In the genomic region with DNA sequence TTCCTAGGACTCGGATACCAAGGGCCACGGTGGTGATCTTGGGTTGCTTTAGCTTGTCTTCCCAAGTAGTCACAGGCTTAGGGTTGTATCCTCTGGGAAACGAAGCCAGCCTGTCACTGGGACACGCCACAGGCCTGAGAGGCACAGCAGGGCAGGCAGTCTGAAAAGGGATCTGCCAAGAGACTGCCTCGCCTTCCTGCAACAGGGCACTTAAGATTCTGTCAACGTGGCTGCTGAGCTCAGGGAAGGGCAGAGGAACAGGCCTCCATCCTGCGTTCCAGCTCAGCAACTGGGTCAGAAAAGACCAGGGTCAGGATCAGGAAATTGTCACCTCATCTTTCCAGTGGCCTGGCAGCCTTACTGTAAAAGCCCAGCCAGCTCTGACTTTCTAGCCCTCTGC, we compare ENCODE assay signal across 11 mouse cellular contexts. TPM values are rescaled to one million over a fixed set of nuclear protein-coding genes. Genes with fewer than 3 reads are reported as not detected.
DNase-seq lines count a peak whose midpoint lies in the region; ATAC-seq and TF ChIP-seq lines count a peak whose summit lies in the region.
"Had no signal": no experiment of that assay in that cellular context is flagged by ENCODE, and none has a peak within 500 bp of the region (broad histone marks: within the 10 kb centered on the region; RNA-seq: fewer than 3 reads in every experiment).

No protein-coding gene starts in this region.

- peaks cover 16% of the 10 kb centered on the region for H3K36me3 ChIP-seq in neural tube, embryonic 12.5 days
- H3K36me3 ChIP-seq in limb, embryonic 12.5 days = peaks cover 36% of the 10 kb centered on the region
- H3K36me3 ChIP-seq in stomach, postnatal 0 days (ENCODE audit: control insufficient read depth, insufficient read depth, low read length) = peaks cover 5% of the 10 kb centered on the region; the same call in 1 of the 2 replicates

- DNase-seq in gastrocnemius, adult 2 months = peak; percentile 64
- DNase-seq in gastrocnemius, postnatal 4 days (ENCODE audit: low spot score in 2 of 2) = no peak
- DNase-seq in neural tube, embryonic 10.5 days (ENCODE audit: extremely low spot score, low spot score) = no peak
- DNase-seq in stomach, postnatal 0 days (ENCODE audit: low spot score) = no peak
- DNase-seq in lung, postnatal 36 days = no peak
- DNase-seq in ovary, postnatal 10 days (ENCODE audit: low spot score) = no peak
- DNase-seq: B cell, adult 2 months; kidney, postnatal 14 days had no signal

- TF ChIP-seq CTCF in gastrocnemius, adult 2 months (IDR thresholded peaks at IDR 0.05) = no peak
- no peak for TF ChIP-seq CTCF in stomach, postnatal 0 days (IDR thresholded peaks at IDR 0.05; ENCODE audit: low read depth)

- no peak for ATAC-seq in neural tube, embryonic 12.5 days (ENCODE audit: low FRiP score, low read depth)
- no peak for ATAC-seq in limb, embryonic 12.5 days (ENCODE audit: insufficient number of reproducible peaks, insufficient read depth, low FRiP score, low TSS enrichment, low read depth)
- no peak for ATAC-seq in stomach, postnatal 0 days (ENCODE audit: low FRiP score, low TSS enrichment)
- ATAC-seq: Patski had no signal

- H3K27me3 ChIP-seq in neural tube, embryonic 12.5 days (replicated peaks) = no peaks in the 10 kb centered on the region
- no peaks in the 10 kb centered on the region for H3K27me3 ChIP-seq in limb, embryonic 12.5 days
- H3K27me3 ChIP-seq in stomach, postnatal 0 days (ENCODE audit: control insufficient read depth, insufficient read depth, low read length) = no peaks in the 10 kb centered on the region
- H3K27me3 ChIP-seq: Patski had no signal

- WGBS in neural tube, embryonic 12.5 days = 72% methylated on average over 7 of the region's 7 CpGs
- 31% methylated on average over 7 of the region's 7 CpGs for WGBS in limb, embryonic 12.5 days
- 46% methylated on average over 7 of the region's 7 CpGs for WGBS in stomach, postnatal 0 days

- peaks cover 9% of the 10 kb centered on the region for H3K4me1 ChIP-seq in neural tube, embryonic 12.5 days
- peaks cover 63% of the 10 kb centered on the region for H3K4me1 ChIP-seq in limb, embryonic 12.5 days (replicated peaks)
- H3K4me1 ChIP-seq in stomach, postnatal 0 days (replicated peaks; ENCODE audit: control insufficient read depth, insufficient read depth) = 0 out of 2 replicates have a peak, but pooled peaks cover 3% of the 10 kb centered on the region

- H3K27ac ChIP-seq in gastrocnemius, adult 2 months = peak overlapping the region; percentile 60
- no peak overlapping the region for H3K27ac ChIP-seq in neural tube, embryonic 12.5 days
- H3K27ac ChIP-seq in limb, embryonic 12.5 days = peak overlapping the region; percentile 97
- peak overlapping the region; percentile 53 for H3K27ac ChIP-seq in stomach, postnatal 0 days (replicated peaks)

- H3K4me3 ChIP-seq in gastrocnemius, adult 2 months = no peak overlapping the region
- no peak overlapping the region for H3K4me3 ChIP-seq in neural tube, embryonic 12.5 days
- no peak overlapping the region for H3K4me3 ChIP-seq in limb, embryonic 12.5 days (replicated peaks)
- H3K4me3 ChIP-seq in stomach, postnatal 0 days (ENCODE audit: low read depth, low read length) = no peak overlapping the region

- H3K9me3 ChIP-seq in neural tube, embryonic 12.5 days = no peaks in the 10 kb centered on the region
- no peaks in the 10 kb centered on the region for H3K9me3 ChIP-seq in limb, embryonic 12.5 days
- H3K9me3 ChIP-seq in stomach, postnatal 0 days (ENCODE audit: control insufficient read depth, low read length) = no peaks in the 10 kb centered on the region

- TF ChIP-seq EP300 in stomach, postnatal 0 days (optimal IDR thresholded peaks at IDR 0.05) = no peak

- H3K4me2 ChIP-seq in neural tube, embryonic 12.5 days (replicated peaks) = no peak overlapping the region
- peak overlapping the region; percentile 19; the same call in 1 of the 2 replicates for H3K4me2 ChIP-seq in limb, embryonic 12.5 days
- H3K4me2 ChIP-seq in stomach, postnatal 0 days (replicated peaks; ENCODE audit: low read depth) = no peak overlapping the region

- intact Hi-C loops in gastrocnemius, adult 2 months (cut with DNase I) = no loop called here

- 0 out of 2 replicates have a peak overlapping the region, but pooled peaks have one; percentile 21 for H3K9ac ChIP-seq in neural tube, embryonic 12.5 days
- peak overlapping the region; percentile 51; the same call in 1 of the 2 replicates for H3K9ac ChIP-seq in limb, embryonic 12.5 days (replicated peaks)
- peak overlapping the region; percentile 35 for H3K9ac ChIP-seq in stomach, postnatal 0 days (ENCODE audit: low read length)

RNA-seq across cellular contexts. Expression of a gene that starts 22.8 kb away (rescaled TPM):
- total RNA-seq in gastrocnemius, adult 2 months (2021) = 10 to 100 TPM; 29.0 to 45.0 TPM
- 10 to 100 TPM; 48.7 TPM for total RNA-seq in gastrocnemius, postnatal 4 days (2021)
- 120 and 132 TPM in 2 replicates for polyA plus RNA-seq in neural tube, embryonic 12.5 days (2016; fragmentation: Nextera tagmentation; extraction: Ambion mirVana)
- 127 and 149 TPM in 2 replicates for polyA plus RNA-seq in limb, embryonic 12.5 days (2016; fragmentation: Nextera tagmentation; extraction: Ambion mirVana)
- polyA plus RNA-seq in stomach, postnatal 0 days (2015; fragmentation: Nextera tagmentation; extraction: Ambion mirVana) = 75.7 and 82.1 TPM in 2 replicates

RNA-seq across cellular contexts. Expression of a gene that starts 30.6 kb away (rescaled TPM):
- total RNA-seq in gastrocnemius, adult 2 months (2021) = 10 to 100 TPM; 42.0 to 49.3 TPM
- total RNA-seq in gastrocnemius, postnatal 4 days (2021) = 10 to 100 TPM; 59.8 to 60.9 TPM
- polyA plus RNA-seq in neural tube, embryonic 12.5 days (2016; fragmentation: Nextera tagmentation; extraction: Ambion mirVana) = 64.1 and 64.4 TPM in 2 replicates
- polyA plus RNA-seq in limb, embryonic 12.5 days (2016; fragmentation: Nextera tagmentation; extraction: Ambion mirVana) = 61.2 and 67.7 TPM in 2 replicates
- 22.4 and 24.0 TPM in 2 replicates for polyA plus RNA-seq in stomach, postnatal 0 days (2015; fragmentation: Nextera tagmentation; extraction: Ambion mirVana)
